Mouse (Mus musculus): ENCODE data around the gene Kmt2b.

DNA sequence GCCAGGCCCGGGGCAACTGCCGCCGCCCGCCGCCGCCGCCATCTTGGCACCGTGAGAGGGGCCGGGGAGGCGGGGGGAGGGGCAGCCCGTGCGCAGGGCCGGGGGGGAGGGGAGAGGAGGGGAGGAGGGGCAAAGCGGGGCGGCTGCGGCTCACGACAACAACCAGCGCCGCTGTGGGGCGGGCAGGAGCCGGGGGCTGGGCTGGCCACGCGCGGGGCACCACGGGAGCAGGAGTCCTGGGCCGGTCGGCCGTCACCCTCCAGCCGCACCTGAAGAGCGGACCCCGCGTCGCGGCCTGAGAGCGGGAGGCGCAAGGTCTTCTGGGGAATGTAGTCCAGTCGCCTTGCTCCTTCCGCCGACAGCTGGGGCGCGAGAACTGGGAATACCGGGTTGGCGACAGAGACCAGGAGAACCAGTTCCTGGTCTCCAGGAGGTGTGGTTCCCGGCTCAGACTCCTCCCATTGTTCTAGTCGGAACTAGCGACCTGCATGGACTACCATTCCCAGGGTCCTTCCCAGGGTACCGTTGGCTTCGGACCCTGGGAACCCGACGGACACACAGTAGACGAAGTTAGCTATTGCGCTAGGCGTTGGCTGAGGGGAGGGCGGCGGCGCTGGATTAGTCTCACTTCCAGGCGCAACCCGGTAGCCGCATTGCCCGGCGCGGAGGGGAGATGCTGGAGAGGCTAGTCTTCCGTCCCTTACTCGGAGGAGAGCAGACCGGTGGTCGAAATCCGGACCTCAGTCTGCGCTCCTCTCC is at the start of gene Kmt2b:
- TF ChIP-seq REST (IDR thresholded peaks at IDR 0.05; ENCODE audit: insufficient read depth, insufficient read length) (no peak), POLR2A (IDR thresholded peaks at IDR 0.05; ENCODE audit: insufficient read length, low read depth) (peak; percentile 73), MAX (IDR thresholded peaks at IDR 0.05; ENCODE audit: low read depth) (no peak), MYOD1 (IDR thresholded peaks at IDR 0.05; ENCODE audit: control insufficient read depth in 1 of 3, insufficient read length in 2 of 3, low read depth in 2 of 3) (peak in 2 of 3 experiments; percentile 31 to 59), E2F4 (IDR thresholded peaks at IDR 0.05; ENCODE audit: insufficient read depth) (no peak), USF1 (IDR thresholded peaks at IDR 0.05; ENCODE audit: low read depth) (no peak), SRF (IDR thresholded peaks at IDR 0.05; ENCODE audit: control insufficient read depth, insufficient read length, low read depth) (peak; percentile 3), TCF12 (IDR thresholded peaks at IDR 0.05; ENCODE audit: insufficient read depth, poor library complexity, severe bottlenecking) (no peak)
